Mouse (Mus musculus) embryonic fibroblast, embryonic 13.5 days (primary cell): ENCODE data around the gene Adh5.

Source experiments
- CTCF ChIP-seq: IDR thresholded peaks from 2 replicates; pipeline ENCODE4 v1.5.1; 2011; ENCODE audit warnings: mild to moderate bottlenecking, control low read depth, low read length, moderate library complexity, borderline replicate concordance; ENCODE audit not compliant: insufficient read depth
- POLR2A ChIP-seq: IDR thresholded peaks from 2 replicates; pipeline ENCODE4 v1.6.1; 2011; ENCODE audit warnings: low read depth, mild to moderate bottlenecking, control low read depth, low read length, moderate library complexity

DNA sequence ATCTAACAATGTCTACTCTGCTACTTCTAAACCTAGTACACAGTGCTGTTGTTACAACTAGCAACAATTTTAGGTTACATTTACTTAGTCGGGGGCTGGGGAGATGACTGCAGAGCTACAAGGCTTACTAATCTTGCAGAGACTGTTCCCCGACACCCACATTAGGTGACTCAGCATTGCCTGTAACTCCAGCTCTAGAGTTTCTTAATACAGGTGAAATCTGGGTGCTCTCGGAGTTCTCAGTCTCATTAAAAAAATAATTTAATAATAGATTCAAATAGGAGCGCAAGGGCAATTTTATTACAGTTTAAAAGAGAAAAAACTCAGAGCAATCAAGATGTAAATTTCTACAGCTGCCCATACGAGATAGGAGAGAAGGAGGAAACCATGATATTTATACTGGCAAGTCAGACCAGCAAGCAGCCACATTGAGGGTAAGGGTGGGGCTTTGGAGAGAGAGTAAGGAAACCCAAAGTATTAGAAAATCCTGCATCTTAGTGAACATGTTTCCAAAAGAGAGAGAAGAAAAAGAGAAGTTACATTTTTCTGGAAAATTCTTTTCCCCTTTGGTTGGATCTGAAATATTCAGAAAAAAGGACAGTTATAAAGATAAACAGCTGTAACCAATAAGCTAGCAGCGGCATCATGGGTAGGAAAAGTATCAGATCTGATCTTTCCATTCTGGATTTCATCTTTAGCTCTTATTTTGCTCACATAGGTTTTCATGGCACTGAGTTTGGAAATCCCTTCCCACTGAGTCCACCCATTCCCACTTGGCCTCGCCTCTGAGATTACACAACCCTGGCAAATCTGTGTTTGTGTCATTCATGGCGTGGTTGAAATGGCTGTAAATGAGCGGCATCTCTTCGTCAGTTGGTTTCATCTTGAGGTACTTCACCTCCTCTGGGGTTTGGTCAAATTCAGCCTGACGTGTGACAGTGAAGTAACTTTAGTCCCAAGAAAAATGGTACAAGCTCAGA lies 52.6 kb downstream of the Adh5 start:
- TF ChIP-seq CTCF, result no peak
- TF ChIP-seq POLR2A, result no peak
